Mouse (Mus musculus): ENCODE results near the gene Rps6ka2.

DNA sequence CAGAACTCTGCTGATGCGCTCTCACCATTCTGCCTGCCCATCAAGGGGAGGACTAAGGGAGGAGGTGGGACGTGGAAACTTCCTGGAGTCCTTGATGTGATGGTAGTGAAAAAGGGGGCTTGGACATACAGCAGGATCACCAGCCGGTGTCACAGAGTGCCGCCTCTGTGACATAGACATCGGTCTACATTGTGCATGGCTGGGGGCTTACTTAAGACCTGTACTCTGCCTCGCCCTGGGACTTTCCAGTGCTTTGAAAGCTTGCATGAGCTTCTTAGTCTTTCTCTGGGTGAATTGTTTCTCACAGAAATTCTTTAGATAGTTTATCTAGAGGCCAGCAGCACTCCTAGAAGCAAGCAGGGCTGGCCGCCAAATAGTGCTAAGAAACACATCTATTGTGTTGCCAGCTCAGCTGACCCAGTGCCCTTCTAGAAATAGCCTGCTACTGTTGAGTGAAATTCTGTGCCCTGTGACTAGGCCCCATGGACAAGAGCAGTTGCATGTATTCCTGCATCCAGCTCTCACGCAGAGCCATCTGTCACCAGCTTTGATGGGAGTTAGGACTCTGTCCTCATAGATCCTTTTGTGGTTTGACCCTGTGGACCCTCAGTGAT is 114.5 kb downstream of the Rps6ka2 start:
- no peak for TF ChIP-seq POLR2A (IDR thresholded peaks at IDR 0.05; ENCODE audit: insufficient read depth, low read depth, low read length)
- no peak for TF ChIP-seq CTCF (IDR thresholded peaks at IDR 0.05; ENCODE audit: insufficient read depth, low read depth, low read length)

Data from olfactory bulb, adult 2 months (tissue).